Mouse (Mus musculus) cerebellum, adult 11-12 months (tissue): Measurements from ENCODE around the gene Zc4h2.

Source experiments
- DNase-seq: peaks from one replicate; pipeline ENCODE4 v3.0.0; 2022

The Zc4h2 gene

DNA sequence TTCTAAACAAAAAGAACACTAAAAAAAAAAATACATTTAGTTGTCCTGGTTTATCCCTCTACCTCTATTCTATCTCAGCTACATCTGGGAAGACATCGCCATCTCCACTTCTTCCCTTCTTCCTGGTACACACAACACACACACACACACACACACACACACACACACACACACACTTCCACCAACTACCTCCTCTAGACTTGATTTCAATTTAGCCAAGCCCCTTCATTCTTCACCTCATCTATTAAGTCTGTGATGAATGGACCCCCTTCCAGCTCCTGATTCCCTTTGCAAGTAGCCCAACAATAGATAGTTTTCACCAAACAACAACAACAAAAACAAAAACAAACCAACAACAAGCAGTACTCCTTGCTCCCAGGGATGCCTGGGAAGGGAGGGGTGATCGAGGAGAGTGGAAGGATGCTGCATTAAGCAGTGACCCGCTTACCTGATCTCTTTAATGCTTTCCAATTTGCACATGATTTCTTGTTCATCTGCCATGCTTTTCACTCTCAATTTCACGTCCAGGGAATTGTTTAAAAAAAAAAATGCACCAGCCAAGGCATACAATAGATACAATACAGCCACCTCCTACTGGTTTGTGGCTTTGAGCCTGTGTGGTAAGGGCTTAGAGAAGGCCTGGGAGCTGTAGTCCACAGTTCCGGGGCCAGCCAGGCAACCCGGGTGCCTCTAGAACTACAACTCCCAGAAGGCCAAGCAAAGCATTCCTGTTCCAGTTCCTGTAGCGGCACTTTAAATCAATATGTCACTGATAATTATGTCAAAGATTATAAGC, at the start of gene Zc4h2:
TSS of gene Zc4h2 (minus strand) at position 706 of the 796 bp plus-strand sequence.
- peak; percentile 83 for DNase-seq

DNA sequence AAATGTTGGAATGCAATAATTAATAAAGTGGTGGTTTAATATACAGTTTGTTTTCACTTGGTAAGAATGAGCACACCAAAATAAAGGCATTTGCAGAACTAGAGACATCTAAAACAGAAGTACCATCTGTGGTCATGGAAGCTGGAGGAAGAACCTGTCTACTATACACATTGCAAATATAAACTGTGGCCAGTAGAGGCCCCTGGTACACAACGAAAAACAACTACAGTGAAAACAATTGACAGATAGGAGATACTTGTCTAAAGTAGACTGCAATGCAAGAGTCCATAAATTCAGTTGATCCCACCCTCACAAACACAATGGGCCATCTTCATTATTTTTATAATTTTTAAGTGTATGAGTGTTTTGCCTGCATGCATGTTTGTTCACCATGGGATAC, 28.8 kb upstream of the Zc4h2 start:
- no peak for DNase-seq

DNA sequence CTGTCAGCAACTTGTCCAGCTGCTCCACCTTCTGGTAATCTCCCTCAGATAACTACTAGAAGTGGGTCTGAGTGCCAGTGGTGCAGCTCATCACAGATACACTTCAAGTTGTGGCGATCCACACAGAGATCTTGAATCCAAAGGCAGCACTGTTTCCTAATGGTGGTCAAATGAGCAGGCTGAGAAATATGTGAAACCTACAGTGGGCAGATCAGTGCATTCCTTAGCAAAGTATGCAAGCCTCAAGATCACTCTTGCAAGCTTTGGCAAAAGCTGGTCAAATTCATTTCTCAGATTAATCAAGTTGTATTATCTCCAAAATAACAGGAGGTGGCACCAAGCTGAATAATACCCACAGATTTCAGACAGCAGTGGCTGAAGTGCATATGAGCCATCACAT, 23.9 kb upstream of the Zc4h2 start:
- DNase-seq = no peak

DNA sequence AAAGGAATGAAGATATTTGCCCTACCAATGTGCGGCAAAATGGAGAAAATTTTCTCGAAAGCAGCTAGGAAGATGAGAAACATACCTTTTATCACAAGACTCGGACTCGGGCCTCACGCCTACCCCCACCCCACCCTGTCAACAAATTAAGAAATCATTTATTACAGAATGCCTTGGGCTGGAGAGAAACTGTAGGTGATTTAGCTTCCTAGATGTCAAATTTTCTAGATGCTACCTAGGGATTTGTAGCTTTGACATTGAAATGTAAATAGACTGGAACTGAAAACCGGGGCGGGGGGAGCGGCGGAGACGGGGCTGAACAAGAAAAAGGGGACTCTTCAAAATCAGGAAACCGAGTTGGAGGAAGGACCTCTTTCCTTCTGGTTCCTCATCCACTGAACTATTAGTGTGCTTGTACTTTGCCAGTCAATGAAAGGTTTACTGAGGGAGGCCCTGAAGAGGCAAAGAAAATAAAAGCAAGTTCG, 333 bp upstream of the Zc4h2 start:
- DNase-seq = no peak

DNA sequence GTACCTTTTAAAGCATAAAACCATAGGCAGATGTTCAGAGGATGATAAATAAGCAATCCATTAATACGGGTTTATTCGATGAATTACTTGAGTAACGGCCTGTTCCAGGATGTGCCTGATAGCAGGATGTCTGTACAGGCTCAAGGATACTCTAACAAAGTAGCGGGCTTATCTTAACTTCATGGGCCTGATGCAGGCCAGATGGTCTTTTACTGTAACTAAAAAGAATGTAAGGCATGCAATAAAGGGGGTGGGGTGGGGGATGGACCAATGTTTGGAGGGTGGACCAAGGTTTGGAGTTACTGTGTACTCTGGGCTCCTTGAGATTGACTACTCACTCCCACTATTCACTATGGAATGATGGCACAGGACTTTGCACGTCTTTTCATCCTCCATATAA, 57.7 kb downstream of the Zc4h2 start:
- no peak for DNase-seq
